In genomic region chr6:142472801-142473203, GRCm38 (mm10) we compare ENCODE assay signal across 26 mouse cellular contexts. TPM values are rescaled to one million over a fixed set of nuclear protein-coding genes. Genes with fewer than 3 reads are reported as not detected.
DNase-seq lines count a peak whose midpoint lies in the region; ATAC-seq and TF ChIP-seq lines count a peak whose summit lies in the region.
"Had no signal": no experiment of that assay in that cellular context is flagged by ENCODE, and none has a peak within 500 bp of the region (broad histone marks: within the 10 kb centered on the region; RNA-seq: fewer than 3 reads in every experiment).

TSS of gene Gys2 (minus strand) at chr6:142473109.

- H3K9me3 ChIP-seq in kidney, embryonic 16.5 days (ENCODE audit: low read length), result no peaks in the 10 kb centered on the region
- no peaks in the 10 kb centered on the region for H3K9me3 ChIP-seq in kidney, embryonic 15.5 days (replicated peaks)
- H3K9me3 ChIP-seq in liver, embryonic 12.5 days (replicated peaks), result no peaks in the 10 kb centered on the region
- H3K9me3 ChIP-seq in forebrain, embryonic 16.5 days (ENCODE audit: control insufficient read depth, low read length), result no peaks in the 10 kb centered on the region
- H3K9me3 ChIP-seq: embryonic facial prominence, embryonic 15.5 days; heart, embryonic 13.5 days; hindbrain, embryonic 15.5 days; intestine, embryonic 15.5 days; midbrain, embryonic 13.5 days; neural tube, embryonic 12.5 days had no signal

- 32% methylated on average over 4 of the region's 4 CpGs for WGBS in kidney, adult 2 months
- 57% methylated on average over 4 of the region's 4 CpGs for WGBS in kidney, embryonic 16.5 days
- 56% methylated on average over 4 of the region's 4 CpGs for WGBS in kidney, embryonic 15.5 days
- 50% methylated on average over 4 of the region's 4 CpGs for WGBS in liver, embryonic 12.5 days (ENCODE audit: insufficient replicate concordance)
- WGBS in forebrain, embryonic 16.5 days, result 71% methylated on average over 4 of the region's 4 CpGs

- ATAC-seq in kidney, embryonic 16.5 days (ENCODE audit: low FRiP score, low TSS enrichment), result no peak
- 0 out of 2 replicates have a peak, but pooled peaks have one; percentile 36 for ATAC-seq in kidney, embryonic 15.5 days (replicated peaks; ENCODE audit: low FRiP score)
- peak; percentile 24; the same call in 1 of the 2 replicates for ATAC-seq in liver, embryonic 12.5 days
- no peak for ATAC-seq in forebrain, embryonic 16.5 days
- ATAC-seq: intestine, embryonic 15.5 days; lung, postnatal 0 days; midbrain, embryonic 13.5 days had no signal

- H3K4me2 ChIP-seq in kidney, embryonic 16.5 days (replicated peaks; ENCODE audit: low read depth, low read length), result no peak within 1 kb of the TSS
- H3K4me2 ChIP-seq in kidney, embryonic 15.5 days, result no peak within 1 kb of the TSS
- H3K4me2 ChIP-seq in liver, embryonic 12.5 days, result peak within 1 kb of the TSS; percentile 8; the same call in 1 of the 2 replicates
- H3K4me2 ChIP-seq in forebrain, embryonic 16.5 days (ENCODE audit: low read length), result no peak within 1 kb of the TSS
- H3K4me2 ChIP-seq: embryonic facial prominence, embryonic 15.5 days; heart, embryonic 13.5 days; hindbrain, embryonic 15.5 days; intestine, embryonic 15.5 days; midbrain, embryonic 13.5 days; neural tube, embryonic 12.5 days had no signal

- no peak for TF ChIP-seq CTCF in kidney, adult 2 months (conservative IDR thresholded peaks at IDR 0.05; ENCODE audit: insufficient read depth, insufficient read length, low read depth, low read length)

- H3K4me1 ChIP-seq in kidney, adult 2 months (ENCODE audit: control insufficient read depth, insufficient read depth, low read length), result no peaks in the 10 kb centered on the region
- H3K4me1 ChIP-seq in kidney, embryonic 16.5 days (ENCODE audit: insufficient read depth, low read length), result no peaks in the 10 kb centered on the region
- no peaks in the 10 kb centered on the region for H3K4me1 ChIP-seq in kidney, embryonic 15.5 days
- H3K4me1 ChIP-seq in liver, embryonic 12.5 days, result no peaks in the 10 kb centered on the region
- no peaks in the 10 kb centered on the region for H3K4me1 ChIP-seq in forebrain, embryonic 16.5 days (replicated peaks; ENCODE audit: control insufficient read depth, insufficient read depth, low read length)
- H3K4me1 ChIP-seq: embryonic facial prominence, embryonic 15.5 days; heart, embryonic 13.5 days; hindbrain, embryonic 15.5 days; intestine, embryonic 15.5 days; midbrain, embryonic 13.5 days; neural tube, embryonic 12.5 days had no signal

- no peaks in the 10 kb centered on the region for H3K27me3 ChIP-seq in kidney, adult 2 months (replicated peaks; ENCODE audit: control insufficient read depth, insufficient read depth, low read length)
- no peaks in the 10 kb centered on the region; the same call in 1 of the 2 replicates for H3K27me3 ChIP-seq in kidney, embryonic 16.5 days (ENCODE audit: insufficient read depth, low read length)
- no peaks in the 10 kb centered on the region for H3K27me3 ChIP-seq in kidney, embryonic 15.5 days
- H3K27me3 ChIP-seq in liver, embryonic 12.5 days (replicated peaks), result no peaks in the 10 kb centered on the region
- no peaks in the 10 kb centered on the region for H3K27me3 ChIP-seq in forebrain, embryonic 16.5 days (replicated peaks; ENCODE audit: control insufficient read depth, insufficient read depth, low read length)
- H3K27me3 ChIP-seq: embryonic facial prominence, embryonic 15.5 days; heart, embryonic 13.5 days; hindbrain, embryonic 15.5 days; intestine, embryonic 15.5 days; midbrain, embryonic 13.5 days; neural tube, embryonic 12.5 days had no signal

- TF ChIP-seq POLR2A in kidney, adult 2 months (IDR thresholded peaks at IDR 0.05; ENCODE audit: low read depth, low read length), result no peak

- no peaks in the 10 kb centered on the region for H3K36me3 ChIP-seq in kidney, adult 2 months (ENCODE audit: control insufficient read depth, insufficient read depth, low read length)
- H3K36me3 ChIP-seq in kidney, embryonic 16.5 days (ENCODE audit: insufficient read depth, low read length), result no peaks in the 10 kb centered on the region
- H3K36me3 ChIP-seq in kidney, embryonic 15.5 days, result no peaks in the 10 kb centered on the region
- H3K36me3 ChIP-seq in liver, embryonic 12.5 days, result no peaks in the 10 kb centered on the region
- H3K36me3 ChIP-seq in forebrain, embryonic 16.5 days (ENCODE audit: control insufficient read depth, insufficient read depth), result no peaks in the 10 kb centered on the region
- H3K36me3 ChIP-seq: embryonic facial prominence, embryonic 15.5 days; heart, embryonic 13.5 days; hindbrain, embryonic 15.5 days; intestine, embryonic 15.5 days; midbrain, embryonic 13.5 days; neural tube, embryonic 12.5 days had no signal

- H3K9ac ChIP-seq in kidney, embryonic 16.5 days (replicated peaks; ENCODE audit: low read length), result no peak within 1 kb of the TSS
- no peak within 1 kb of the TSS for H3K9ac ChIP-seq in kidney, embryonic 15.5 days
- no peak within 1 kb of the TSS for H3K9ac ChIP-seq in liver, embryonic 12.5 days
- H3K9ac ChIP-seq in forebrain, embryonic 16.5 days (replicated peaks; ENCODE audit: low read depth, low read length), result no peak within 1 kb of the TSS
- H3K9ac ChIP-seq: embryonic facial prominence, embryonic 15.5 days; heart, embryonic 13.5 days; hindbrain, embryonic 15.5 days; intestine, embryonic 15.5 days; midbrain, embryonic 13.5 days; neural tube, embryonic 12.5 days had no signal

- peak within 1 kb of the TSS; percentile 37; the same call in 1 of the 2 replicates for H3K27ac ChIP-seq in kidney, adult 2 months (ENCODE audit: insufficient read depth, low read depth, low read length)
- no peak within 1 kb of the TSS for H3K27ac ChIP-seq in kidney, embryonic 16.5 days (ENCODE audit: low read length)
- H3K27ac ChIP-seq in kidney, embryonic 15.5 days, result no peak within 1 kb of the TSS
- no peak within 1 kb of the TSS for H3K27ac ChIP-seq in liver, embryonic 12.5 days
- no peak within 1 kb of the TSS for H3K27ac ChIP-seq in forebrain, embryonic 16.5 days (ENCODE audit: low read length)
- H3K27ac ChIP-seq: embryonic facial prominence, embryonic 15.5 days; heart, embryonic 13.5 days; hindbrain, embryonic 15.5 days; intestine, embryonic 15.5 days; layer of hippocampus, adult 2 months; midbrain, embryonic 13.5 days; neural tube, embryonic 12.5 days had no signal

- peak; percentile 86 for DNase-seq in kidney, adult 2 months
- no peak for DNase-seq in left cerebral cortex, adult 18-20 months (ENCODE audit: low spot score in 2 of 2)
- no peak for DNase-seq in spleen, postnatal 4 days (ENCODE audit: low spot score in 2 of 2)
- DNase-seq: adrenal gland, postnatal 25 days; cerebellum, adult 18-20 months; cerebellum, postnatal 36 days; heart, adult 18-20 months; heart, postnatal 36 days; layer of hippocampus, postnatal 36 days; thymus, adult 18-20 months had no signal

- H3K4me3 ChIP-seq in kidney, adult 2 months (ENCODE audit: insufficient read depth, low read depth, low read length), result peak within 1 kb of the TSS; percentile 16; the same call in 1 of the 2 replicates
- H3K4me3 ChIP-seq in kidney, embryonic 16.5 days (ENCODE audit: low read length), result no peak within 1 kb of the TSS
- no peak within 1 kb of the TSS for H3K4me3 ChIP-seq in kidney, embryonic 15.5 days (replicated peaks)
- H3K4me3 ChIP-seq in liver, embryonic 12.5 days, result peak within 1 kb of the TSS; percentile 13
- no peak within 1 kb of the TSS for H3K4me3 ChIP-seq in forebrain, embryonic 16.5 days (replicated peaks; ENCODE audit: low read length)
- H3K4me3 ChIP-seq: embryonic facial prominence, embryonic 15.5 days; heart, embryonic 13.5 days; hindbrain, embryonic 15.5 days; intestine, embryonic 15.5 days; layer of hippocampus, adult 2 months; midbrain, embryonic 13.5 days; neural tube, embryonic 12.5 days had no signal

RNA-seq across cellular contexts. Expression of gene Gys2, which starts in this region (rescaled TPM):
- polyA plus RNA-seq in kidney, adult 2 months (2012; rRNA removed), result 11.5 and 14.8 TPM in 2 replicates
- 0.27 TPM in 2 replicates for polyA plus RNA-seq in kidney, embryonic 16.5 days (2015; fragmentation: Nextera tagmentation; extraction: Ambion mirVana)
- 0.23 and 1.3 TPM in 2 replicates for polyA plus RNA-seq in kidney, embryonic 15.5 days (2015; fragmentation: Nextera tagmentation; extraction: Ambion mirVana)
- 34.4 and 36.7 TPM in 2 replicates for polyA plus RNA-seq in liver, embryonic 12.5 days (2016; fragmentation: Nextera tagmentation; extraction: Ambion mirVana)
- total RNA-seq in left cerebral cortex, adult 18-20 months (2021), result not detected
- not detected in 2 replicates for polyA plus RNA-seq in forebrain, embryonic 16.5 days (2015; fragmentation: Nextera tagmentation; extraction: Ambion mirVana)
- total RNA-seq: left cerebral cortex, postnatal 25 days had no signal
- polyA plus RNA-seq: forebrain, embryonic 11.5 days; hindbrain, embryonic 15.5 days; limb, embryonic 14.5 days; lung, postnatal 0 days; stomach, embryonic 14.5 days had no signal

Comparison
In these comparisons a context has a peak if more than half of its experiments do, and no peak if none do; other contexts are left out.
1. H3K4me3 ChIP-seq: peak in kidney, adult 2 months (single experiment) and liver, embryonic 12.5 days (single experiment); none in kidney, embryonic 16.5 days (single experiment), kidney, embryonic 15.5 days (single experiment) and forebrain, embryonic 16.5 days (single experiment).
2. ATAC-seq: peak in kidney, embryonic 15.5 days (single experiment) and liver, embryonic 12.5 days (single experiment); none in kidney, embryonic 16.5 days (single experiment) and forebrain, embryonic 16.5 days (single experiment).